Mouse (Mus musculus) forebrain, postnatal 0 days (tissue): Measurements from ENCODE around the gene Lrp1. TPM values are rescaled to one million over a fixed set of nuclear protein-coding genes. Genes with fewer than 3 reads are reported as not detected.

Source experiments
- ATAC-seq: fragments of 200-750 bp; cut with Nextera tagmentation; 2 replicates; pipeline ENCODE4 v1.8.0; 2017; ENCODE audit warnings: mild to moderate bottlenecking, moderate library complexity
- DNase-seq: peaks from one replicate; pipeline ENCODE4 v3.0.0-alpha.2; 2015
- H3K27ac ChIP-seq: fragments of 300-500 bp; sonication (generic); 2 replicates; pipeline ENCODE4 v1.5.1; 2014; ENCODE audit warnings: low read depth, mild to moderate bottlenecking, antibody characterized with exemption, low read length, moderate library complexity, mixed read lengths
- H3K27me3 ChIP-seq: fragments of 300-500 bp; sonication (generic); 2 replicates; pipeline ENCODE4 v1.6.1; 2014; ENCODE audit warnings: mild to moderate bottlenecking, low read length, mixed read lengths; ENCODE audit not compliant: insufficient read depth
- H3K36me3 ChIP-seq: fragments of 300-500 bp; sonication (generic); 2 replicates; pipeline ENCODE4 v1.6.1; 2014; ENCODE audit warnings: mild to moderate bottlenecking, moderate library complexity; ENCODE audit not compliant: insufficient read depth
- H3K4me1 ChIP-seq: fragments of 300-500 bp; sonication (generic); 2 replicates; pipeline ENCODE4 v1.6.1; 2014; ENCODE audit warnings: antibody characterized with exemption; ENCODE audit not compliant: insufficient read depth
- H3K4me2 ChIP-seq: fragments of 300-500 bp; sonication (generic); 2 replicates; pipeline ENCODE4 v1.6.1; 2014; ENCODE audit warnings: low read depth, mild to moderate bottlenecking, moderate library complexity
- H3K4me3 ChIP-seq: fragments of 300-500 bp; sonication (generic); 2 replicates; pipeline ENCODE4 v1.5.1; 2014; ENCODE audit warnings: low read depth, low read length, mixed read lengths
- H3K9ac ChIP-seq: fragments of 300-500 bp; sonication (generic); 2 replicates; pipeline ENCODE4 v1.6.1; 2014; ENCODE audit warnings: mild to moderate bottlenecking
- H3K9me3 ChIP-seq: fragments of 300-500 bp; sonication (generic); 2 replicates; pipeline ENCODE4 v1.6.1; 2016; ENCODE audit warnings: low read length
- CTCF ChIP-seq: sonication (generic); IDR thresholded peaks from 2 replicates; pipeline ENCODE4 v1.5.1; 2016; ENCODE audit warnings: antibody characterized with exemption, control low read depth, low read depth
- whole genome bisulfite sequencing: fragments of 180-500 bp; shearing (Covaris S2); extraction: QIAGEN DNeasy Blood & Tissue Kit; methylation state at CpG from one replicate; pipeline ENCODE4 v1.1.7; 2014; 5-methylcytosine and 5-hydroxymethylcytosine counted together
- polyA plus RNA-seq: library from polyadenylated mRNA; unstranded; fragments of >200 nt; fragmentation: Nextera tagmentation; extraction: Ambion mirVana; gene quantifications from 2 replicates; pipeline ENCODE4 v1.2.1, GENCODE M21; 2015
- total RNA-seq: library from RNA; depleted of rRNA; stranded (reverse); fragments of >200 nt; gene quantifications from 2 replicates; pipeline ENCODE4 v1.2.3, GENCODE M21; 2014

The Lrp1 gene
- total and polyA plus RNA-seq, 2 experiments from 2014 or later = 70.4 to 228 TPM

DNA sequence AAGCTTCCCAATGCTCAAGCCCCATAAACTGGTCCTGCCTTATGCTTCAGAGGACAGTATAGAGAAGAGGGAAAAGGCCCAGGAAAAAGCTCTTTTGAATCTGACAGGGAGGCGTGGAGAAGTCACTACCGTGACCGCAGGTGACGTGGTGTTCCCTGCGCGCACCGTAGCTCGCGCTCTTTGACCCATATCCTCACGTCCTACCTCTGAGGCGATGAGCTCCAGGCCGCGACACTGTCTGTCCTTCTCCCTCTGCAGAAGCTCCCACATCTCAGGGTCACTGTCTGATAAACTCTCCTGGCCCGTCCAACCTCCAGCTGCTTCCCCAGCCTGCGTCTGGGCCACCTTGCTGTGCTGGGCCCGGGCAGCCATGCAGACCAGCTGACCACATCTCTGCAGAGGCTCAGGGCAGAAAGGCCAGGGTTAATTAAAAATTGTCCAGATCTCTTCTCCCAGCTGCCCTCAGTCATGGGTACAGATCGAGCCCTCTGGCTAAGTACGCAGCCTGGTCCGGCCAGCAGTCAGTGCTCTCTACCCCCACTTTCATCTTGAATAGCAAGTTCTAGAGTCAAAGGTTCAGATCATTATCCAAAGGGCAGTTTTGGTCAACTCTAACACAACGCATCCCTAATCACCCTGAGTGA is 100.1 kb downstream of the Lrp1 start:
- DNase-seq (no peak), ATAC-seq (no peak)
- Histone ChIP-seq H3K27ac (no peak overlapping the region), H3K27me3 (peaks cover 13% of the 10 kb centered on the region), H3K36me3 (peaks cover 9% of the 10 kb centered on the region), H3K4me1 (0 out of 2 replicates have a peak, but pooled peaks cover 5% of the 10 kb centered on the region), H3K4me3 (no peak overlapping the region), H3K9me3 (no peaks in the 10 kb centered on the region), H3K4me2 (no peak overlapping the region), H3K9ac (no peak overlapping the region; the same call in 1 of the 2 replicates)
- TF ChIP-seq CTCF = no peak
- 92% methylated on average over 20 of the region's 20 CpGs for WGBS

GRCm38 (mm10) chr10:127519903-127520713 is 100.8 kb downstream of the Lrp1 start:
- 96% methylated on average over 37 of the region's 37 CpGs for WGBS
- peaks cover 7% of the 10 kb centered on the region for H3K27me3 ChIP-seq
- DNase-seq (no peak), ATAC-seq (no peak)
- H3K36me3 ChIP-seq = peaks cover 9% of the 10 kb centered on the region
- no peaks in the 10 kb centered on the region for H3K9me3 ChIP-seq
- 0 out of 2 replicates have a peak, but pooled peaks cover 5% of the 10 kb centered on the region for H3K4me1 ChIP-seq
- H3K9ac ChIP-seq = no peak overlapping the region
- no peak overlapping the region for H3K27ac ChIP-seq
- H3K4me2 ChIP-seq = no peak overlapping the region
- TF ChIP-seq CTCF = no peak
- H3K4me3 ChIP-seq = no peak overlapping the region

DNA sequence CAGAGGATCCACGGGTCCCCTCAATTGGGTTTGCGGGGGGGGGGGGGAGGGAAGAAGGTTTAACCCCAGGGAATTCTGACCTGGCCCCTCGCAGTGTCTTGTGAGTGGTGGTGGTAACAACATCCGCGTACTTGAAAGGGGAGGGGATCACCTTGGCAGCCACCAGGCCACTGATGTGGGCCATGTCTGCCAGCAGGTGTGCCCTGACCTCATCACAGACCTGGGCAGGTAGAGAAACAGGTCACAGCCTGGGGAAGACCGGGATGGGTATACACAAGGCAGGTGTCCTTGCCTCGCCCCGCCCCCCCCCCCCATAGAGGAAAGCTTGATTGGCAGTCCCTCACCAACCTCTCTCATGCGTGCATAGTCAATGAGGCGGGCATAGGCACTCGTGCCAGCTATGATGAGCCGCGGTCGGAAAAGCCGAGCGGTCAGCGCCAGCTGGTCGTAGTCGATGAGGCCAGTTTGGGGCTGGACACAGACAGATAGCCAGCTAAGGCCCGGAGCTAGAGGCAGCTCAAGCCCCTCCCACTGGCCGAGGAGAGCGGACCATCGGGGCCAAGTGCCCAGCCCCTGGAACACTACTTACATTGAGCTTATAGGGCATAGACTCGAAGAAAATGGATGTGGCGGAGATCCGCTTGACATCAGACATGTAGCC is 101.8 kb downstream of the Lrp1 start:
- no peak for DNase-seq
- H3K9me3 ChIP-seq = no peaks in the 10 kb centered on the region
- H3K36me3 ChIP-seq = peaks cover 9% of the 10 kb centered on the region
- ATAC-seq = no peak
- 92% methylated on average over 25 of the region's 26 CpGs for WGBS
- H3K27me3 ChIP-seq = peaks cover 10% of the 10 kb centered on the region; the same call in 1 of the 2 replicates
- H3K4me3 ChIP-seq = no peak overlapping the region
- H3K27ac ChIP-seq = no peak overlapping the region
- no peak overlapping the region for H3K4me2 ChIP-seq
- H3K9ac ChIP-seq = no peak overlapping the region
- TF ChIP-seq CTCF = no peak
- H3K4me1 ChIP-seq = 0 out of 2 replicates have a peak, but pooled peaks cover 5% of the 10 kb centered on the region

DNA sequence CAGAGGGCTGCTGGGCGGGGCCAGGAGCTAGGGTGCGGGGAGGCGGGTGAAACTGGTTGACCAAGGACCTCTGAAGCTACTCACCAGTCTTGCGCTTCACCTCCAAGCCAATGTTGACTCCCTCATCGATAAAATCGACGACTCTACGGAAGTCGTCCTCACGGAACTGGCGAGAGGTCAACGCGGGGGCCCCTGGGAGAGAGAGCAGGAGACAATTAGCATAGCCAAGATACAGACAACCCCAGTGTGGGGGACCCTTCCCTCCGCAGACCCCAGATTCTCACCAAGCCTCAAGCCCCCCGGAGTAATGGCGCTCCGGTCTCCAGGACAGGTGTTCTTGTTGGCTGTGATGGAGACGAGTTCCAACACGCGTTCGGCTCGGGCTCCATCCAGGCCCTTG is 103.0 kb downstream of the Lrp1 start:
- 95% methylated on average over 22 of the region's 22 CpGs for WGBS
- TF ChIP-seq CTCF = no peak
- H3K9me3 ChIP-seq = no peaks in the 10 kb centered on the region

GRCm38 (mm10) chr10:127516576-127517260 is 104.2 kb downstream of the Lrp1 start:
- ATAC-seq (no peak), DNase-seq (no peak)
- Histone ChIP-seq H3K27me3 (0 out of 2 replicates have a peak, but pooled peaks cover 10% of the 10 kb centered on the region), H3K27ac (no peak overlapping the region), H3K9me3 (no peaks in the 10 kb centered on the region), H3K4me1 (peaks cover 19% of the 10 kb centered on the region; the same call in 1 of the 2 replicates), H3K36me3 (peaks cover 9% of the 10 kb centered on the region), H3K9ac (no peak overlapping the region), H3K4me2 (no peak overlapping the region), H3K4me3 (no peak overlapping the region)
- TF ChIP-seq CTCF = no peak
- WGBS = 15% methylated on average over 30 of the region's 30 CpGs

More for the DNA sequence above, 103.0 kb downstream of the Lrp1 start:
- Histone ChIP-seq H3K9ac (no peak overlapping the region), H3K4me1 (peaks cover 15% of the 10 kb centered on the region; the same call in 1 of the 2 replicates), H3K36me3 (peaks cover 9% of the 10 kb centered on the region), H3K27ac (no peak overlapping the region), H3K27me3 (0 out of 2 replicates have a peak, but pooled peaks cover 10% of the 10 kb centered on the region), H3K4me2 (no peak overlapping the region), H3K4me3 (no peak overlapping the region)
- no peak for DNase-seq
- ATAC-seq = no peak

DNA sequence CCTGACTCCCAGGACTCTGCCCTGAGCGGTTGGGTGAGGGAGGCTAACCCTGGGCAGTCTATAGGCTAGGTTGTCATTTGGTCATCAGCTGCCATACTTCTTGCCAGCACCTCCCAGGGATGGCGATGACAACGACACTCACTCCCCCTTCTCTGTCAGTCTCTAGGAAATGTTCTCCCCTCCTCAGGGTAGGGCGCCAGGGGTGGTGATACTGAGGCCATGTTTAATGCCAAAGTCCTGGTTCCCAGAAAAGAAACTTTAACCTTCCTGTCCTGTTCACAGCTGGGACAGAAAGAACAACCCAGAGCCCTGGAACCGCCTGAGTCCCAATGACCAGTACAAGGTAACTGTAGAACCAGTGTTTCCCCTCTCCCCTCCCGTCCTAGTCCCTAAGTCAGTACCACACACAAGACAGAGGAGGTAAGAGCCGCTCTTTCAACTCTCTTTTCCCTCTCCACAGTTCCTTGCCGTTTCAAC is 104.9 kb downstream of the Lrp1 start:
- Histone ChIP-seq H3K36me3 (peaks cover 9% of the 10 kb centered on the region), H3K4me2 (no peak overlapping the region), H3K4me1 (peaks cover 17% of the 10 kb centered on the region), H3K4me3 (no peak overlapping the region), H3K27ac (no peak overlapping the region), H3K9me3 (no peaks in the 10 kb centered on the region), H3K27me3 (0 out of 2 replicates have a peak, but pooled peaks cover 10% of the 10 kb centered on the region), H3K9ac (no peak overlapping the region)
- 30% methylated on average over 8 of the region's 8 CpGs for WGBS
- ATAC-seq (no peak), DNase-seq (no peak)
- TF ChIP-seq CTCF = no peak
